Mouse (Mus musculus): Measurements from ENCODE around the gene Fam57b.

- peak; percentile 62 for TF ChIP-seq CTCF (IDR thresholded peaks at IDR 0.05; ENCODE audit: control insufficient read depth, insufficient read depth, insufficient read length)
- TF ChIP-seq MYOD1 (IDR thresholded peaks at IDR 0.05; ENCODE audit: control insufficient read depth, insufficient read length, low read depth), result no peak
- no peak for TF ChIP-seq CEBPB (IDR thresholded peaks at IDR 0.05; ENCODE audit: low read depth)
- peak; percentile 81 for TF ChIP-seq USF1 (IDR thresholded peaks at IDR 0.05; ENCODE audit: low read depth)
These were observed 38.3 kb upstream of the Fam57b start, which contains the start of gene Mapk3 for GRCm38 (mm10) chr7:126759050-126759671.
